Mouse (Mus musculus) liver, adult 2 months (tissue): Measurements from ENCODE around the gene Ppil2.

Experiments used
- CTCF ChIP-seq: fragments of 200-500 bp; IDR thresholded peaks from 2 replicates; pipeline ENCODE4 v1.5.1; 2011; ENCODE audit warnings: low read depth, low read length, control low read depth
- POLR2A ChIP-seq: fragments of 200-500 bp; IDR thresholded peaks from 2 replicates; pipeline ENCODE4 v1.6.1; 2011; ENCODE audit warnings: low read length, control low read depth; ENCODE audit not compliant: insufficient read depth; ENCODE audit errors: extremely low read depth

GRCm38 (mm10) chr16:17102630-17103220 lies 8.3 kb downstream of the Ppil2 start:
- TF ChIP-seq CTCF (no peak), POLR2A (no peak)
